Mouse (Mus musculus): ENCODE data around the gene Ppip5k1.

- no peak for TF ChIP-seq POLR2A (IDR thresholded peaks at IDR 0.05; ENCODE audit: low read depth, low read length)
- TF ChIP-seq CTCF (IDR thresholded peaks at IDR 0.05; ENCODE audit: extremely low read depth, insufficient read depth, insufficient read length, insufficient replicate concordance), result no peak
Measured at GRCm38 (mm10) chr2:121298131-121298530, 57.1 kb downstream of the Ppip5k1 start.

Data from spleen, adult 2 months (tissue).